Mouse (Mus musculus) cerebellum, postnatal 4 days (tissue): ENCODE results near the gene Zfp819.
"Not testable (repeated sequence)": the region's sequence is repeated elsewhere in the genome, so short reads cannot be mapped to it uniquely, and the experiment has no call there.

Experiments
- DNase-seq, 2 experiments: peaks; one replicate each; pipeline ENCODE4 v3.0.0; 2022; ENCODE audit warnings: low spot score in 2 of 2, mixed read lengths in 1 of 2

Zfp819 gene

DNA sequence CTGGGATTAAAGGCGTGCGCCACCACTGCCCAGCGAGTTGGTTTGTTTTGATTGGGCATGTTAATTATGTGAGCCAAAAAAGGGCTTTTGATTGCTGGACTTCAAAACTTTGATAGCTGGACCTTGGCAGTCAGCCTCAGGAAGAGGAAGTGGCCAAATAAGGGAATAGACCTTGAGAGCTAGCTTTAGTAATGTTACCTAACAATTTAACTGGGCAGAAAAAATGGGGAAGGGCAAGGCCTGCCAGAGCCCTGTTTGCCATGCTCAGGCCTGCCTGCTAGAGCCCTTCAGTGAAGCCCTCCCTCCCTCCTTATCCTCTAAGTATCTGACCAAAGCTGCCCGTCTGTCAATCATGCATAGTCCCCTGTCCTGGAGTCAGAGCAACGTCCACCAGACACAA, 35.6 kb downstream of the Zfp819 start:
- DNase-seq = no peak

DNA sequence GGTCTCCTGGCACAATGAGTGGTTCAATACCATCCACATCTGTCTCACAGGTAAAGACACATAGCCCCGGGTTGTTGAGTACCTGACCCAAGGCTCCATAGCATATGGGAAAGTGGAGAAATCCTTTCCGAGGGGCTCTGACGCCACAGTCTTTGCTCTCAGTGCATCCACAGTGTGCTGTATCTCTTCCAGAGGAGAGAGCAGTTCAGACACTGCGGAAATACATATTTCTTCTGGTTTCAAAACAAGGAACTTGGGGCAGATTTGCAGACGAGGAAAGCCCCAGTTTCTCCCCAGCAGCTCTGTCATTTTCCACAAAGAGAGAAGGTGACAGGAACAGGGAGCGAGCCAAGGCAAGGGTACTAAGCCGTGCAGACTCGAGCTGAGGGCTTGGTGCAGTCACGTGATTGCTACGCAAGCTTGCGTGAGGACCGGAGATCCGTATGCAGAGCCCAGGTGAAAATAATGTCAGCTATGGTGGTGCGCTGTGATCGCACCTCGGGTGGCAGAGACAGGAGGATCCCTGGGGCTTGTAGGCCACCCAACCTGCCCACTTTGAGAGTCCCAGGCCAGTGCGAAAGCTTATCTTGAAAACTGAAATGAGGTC, 36.2 kb downstream of the Zfp819 start:
- no peak for DNase-seq

DNA sequence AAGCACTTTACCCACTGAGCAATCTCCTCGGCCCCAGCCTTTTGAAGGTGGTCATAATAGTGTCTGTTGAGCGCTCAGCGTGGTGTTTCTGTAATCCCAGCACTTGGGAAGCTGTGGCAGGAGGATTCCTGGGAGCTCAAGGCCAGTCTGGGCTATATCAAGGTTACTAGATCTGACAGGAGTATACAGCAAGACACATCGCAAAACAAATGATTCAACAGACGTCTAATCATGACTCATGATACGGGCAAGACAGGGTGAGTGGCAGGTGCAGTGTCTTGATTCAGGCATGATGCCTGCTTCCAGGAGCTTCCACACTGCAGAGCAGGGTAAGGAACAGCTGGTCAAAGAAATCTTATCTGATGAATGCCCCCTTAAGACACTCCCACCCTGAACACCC, 45.7 kb downstream of the Zfp819 start:
- DNase-seq = no peak

DNA sequence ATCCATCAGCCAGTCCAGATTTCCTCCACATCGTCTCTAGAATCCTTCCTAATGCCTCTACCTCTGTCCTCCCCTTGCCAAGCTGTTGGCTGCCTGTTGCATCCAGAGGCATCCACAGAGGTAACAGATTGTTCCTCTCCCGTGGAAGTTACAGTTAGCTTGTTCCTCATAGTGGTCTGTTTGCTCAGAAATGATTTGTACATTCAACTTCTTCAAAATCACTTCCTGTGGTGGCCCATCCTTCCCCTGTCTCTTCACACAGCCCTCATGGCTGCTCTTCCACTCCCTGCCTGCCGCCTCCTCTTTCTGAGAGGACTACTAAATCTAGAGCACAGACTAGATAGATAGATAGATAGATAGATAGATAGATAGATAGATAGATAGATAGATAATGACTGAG, 47.5 kb downstream of the Zfp819 start:
- no peak for DNase-seq

DNA sequence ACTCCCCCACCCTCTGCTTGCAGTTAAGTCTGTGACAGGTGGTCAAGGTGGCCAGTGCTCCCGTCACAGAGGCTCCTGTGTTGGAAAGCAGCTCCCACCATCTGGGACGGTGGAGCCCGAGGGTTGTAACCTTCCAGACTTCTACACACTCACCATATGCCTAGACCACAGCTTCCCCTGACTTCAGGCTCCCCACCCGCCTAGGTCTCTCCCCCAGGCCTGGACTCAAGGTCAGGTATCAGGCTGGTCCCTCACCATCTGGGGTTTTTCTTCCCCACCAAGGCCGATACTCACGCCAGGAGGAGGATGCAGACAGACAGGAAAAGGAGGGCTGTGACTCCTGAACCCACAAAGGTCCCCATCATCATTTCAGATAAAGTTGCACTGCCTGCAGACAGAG, 49.3 kb downstream of the Zfp819 start:
- DNase-seq = no peak

DNA sequence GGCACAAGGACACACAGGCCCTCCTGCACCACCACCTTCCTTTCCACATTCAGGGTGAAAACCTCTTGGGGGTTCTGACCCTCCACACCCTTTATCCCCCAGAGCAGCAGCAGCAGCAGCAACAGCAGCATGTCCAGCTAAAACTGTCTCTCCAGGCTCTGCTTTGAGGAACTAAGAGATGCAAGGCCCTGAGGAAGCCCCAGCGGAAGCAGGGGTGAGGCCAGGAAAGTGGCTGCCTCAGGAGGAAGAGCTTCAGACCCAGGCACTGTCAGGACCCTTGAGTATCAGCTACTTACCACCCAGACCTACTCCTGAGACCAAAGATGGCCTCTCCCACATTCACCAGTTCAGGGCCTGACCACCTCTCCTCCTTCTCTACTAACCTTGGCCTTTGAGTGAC, 53.0 kb downstream of the Zfp819 start, which contains the start of gene Siglece:
Gene Siglece (minus strand): TSS at position 160 of the 400 bp plus-strand sequence.
- DNase-seq = no peak

DNA sequence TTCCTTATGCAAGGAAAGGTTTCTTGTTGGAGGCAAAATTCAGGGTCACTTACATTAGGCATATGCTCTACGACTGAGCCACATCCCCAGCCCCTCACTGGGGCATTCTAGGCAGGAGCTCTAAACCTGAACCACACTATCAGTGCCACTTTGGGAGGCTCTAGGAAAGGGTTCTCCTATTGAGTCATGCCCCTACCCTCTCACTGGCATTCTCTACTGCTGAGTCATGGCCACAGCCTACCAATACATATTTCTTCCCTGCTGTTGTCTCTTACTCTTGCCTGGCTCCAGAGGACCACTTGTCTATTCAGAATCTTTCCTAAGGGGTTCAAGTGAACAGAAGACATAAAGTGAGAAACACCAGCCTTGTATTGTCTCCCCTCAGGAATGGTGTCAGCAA, 55.8 kb downstream of the Zfp819 start:
- DNase-seq = no peak

DNA sequence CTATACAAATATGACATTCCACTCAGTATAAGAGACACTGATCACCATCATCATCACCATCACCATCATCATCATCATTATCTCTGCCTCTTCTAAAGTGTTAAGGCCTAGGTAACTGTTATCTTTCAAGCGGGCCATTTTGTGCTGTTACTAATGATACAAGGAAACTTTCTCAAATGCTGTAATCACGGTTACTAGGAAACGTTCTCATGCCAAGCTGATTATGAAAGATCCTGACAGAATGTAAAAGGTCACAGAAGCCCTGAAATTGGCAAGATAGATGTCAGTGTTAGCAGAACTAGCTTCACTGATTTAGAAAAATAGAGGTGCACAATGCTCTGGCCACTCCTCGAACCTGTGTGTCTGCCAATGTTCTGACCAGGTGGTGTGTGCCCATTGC, 60.3 kb downstream of the Zfp819 start:
- not testable (repeated sequence) for DNase-seq
